Mouse (Mus musculus): Measurements from ENCODE around the gene Stpg2.

- TF ChIP-seq SIN3A (IDR thresholded peaks at IDR 0.05; ENCODE audit: low read length) (no peak), RAD21 (IDR thresholded peaks at IDR 0.05; ENCODE audit: low read depth, low read length) (no peak), USF2 (conservative IDR thresholded peaks at IDR 0.05; ENCODE audit: low read depth, low read length) (no peak), CTCF (conservative IDR thresholded peaks at IDR 0.05 in 1 of 2, IDR thresholded peaks at IDR 0.05 in 1 of 2; ENCODE audit: low read depth in 2 of 2, low read length in 2 of 2) (no peak), ZMIZ1 (IDR thresholded peaks at IDR 0.05; ENCODE audit: low read depth, low read length) (no peak), POLR2A (IDR thresholded peaks at IDR 0.05; ENCODE audit: low read depth, low read length) (no peak)
Observed at GRCm38 (mm10) chr3:139733156-139733555, 527.7 kb downstream of the Stpg2 start.
